ENCODE assay signal across 17 mouse cellular contexts in genomic region chr2:9871798-9872197, GRCm38 (mm10). TPM values are rescaled to one million over a fixed set of nuclear protein-coding genes. Genes with fewer than 3 reads are reported as not detected.
DNase-seq lines count a peak whose midpoint lies in the region; ATAC-seq lines count a peak whose summit lies in the region.
"Had no signal": no experiment of that assay in that cellular context is flagged by ENCODE, and none has a peak within 500 bp of the region (broad histone marks: within the 10 kb centered on the region; RNA-seq: fewer than 3 reads in every experiment).

No protein-coding gene starts in this region.

- H3K9ac ChIP-seq in heart, embryonic 15.5 days, result no peak overlapping the region
- peak overlapping the region; percentile 67 for H3K9ac ChIP-seq in embryonic facial prominence, embryonic 13.5 days
- H3K9ac ChIP-seq: forebrain, embryonic 12.5 days; intestine, embryonic 15.5 days; liver, embryonic 13.5 days had no signal

- DNase-seq in heart, adult 18-20 months, result no peak
- DNase-seq in naive thymus-derived CD4-positive, alpha-beta T cell, adult 2 months (ENCODE audit: low read depth), result peak; percentile 53
- no peak for DNase-seq in left cerebral cortex, adult 8-10 months (ENCODE audit: low spot score in 2 of 2)
- no peak for DNase-seq in frontal cortex, postnatal 10 days (ENCODE audit: low spot score in 2 of 2)
- DNase-seq: cerebellum, adult 8-10 months; layer of hippocampus, adult 9-11 months; liver, embryonic 13.5 days; right cerebral cortex, postnatal 25 days had no signal

- no peaks in the 10 kb centered on the region for H3K9me3 ChIP-seq in heart, embryonic 15.5 days (replicated peaks)
- no peaks in the 10 kb centered on the region for H3K9me3 ChIP-seq in megakaryocyte, embryonic 14.5 days
- no peaks in the 10 kb centered on the region for H3K9me3 ChIP-seq in embryonic facial prominence, embryonic 13.5 days
- H3K9me3 ChIP-seq: forebrain, embryonic 12.5 days; intestine, embryonic 15.5 days; liver, embryonic 13.5 days had no signal

- no peaks in the 10 kb centered on the region for H3K36me3 ChIP-seq in heart, embryonic 15.5 days
- H3K36me3 ChIP-seq in megakaryocyte, embryonic 14.5 days (replicated peaks; ENCODE audit: low read length), result no peaks in the 10 kb centered on the region
- H3K36me3 ChIP-seq in embryonic facial prominence, embryonic 13.5 days, result peaks cover 7% of the 10 kb centered on the region
- H3K36me3 ChIP-seq: forebrain, embryonic 12.5 days; intestine, embryonic 15.5 days; liver, embryonic 13.5 days had no signal

- no peak overlapping the region for H3K4me3 ChIP-seq in heart, embryonic 15.5 days
- H3K4me3 ChIP-seq in megakaryocyte, embryonic 14.5 days (replicated peaks), result peak overlapping the region; percentile 70
- H3K4me3 ChIP-seq in embryonic facial prominence, embryonic 13.5 days, result peak overlapping the region; percentile 54
- H3K4me3 ChIP-seq: forebrain, embryonic 12.5 days; intestine, embryonic 15.5 days; liver, embryonic 13.5 days had no signal

- H3K4me2 ChIP-seq in heart, embryonic 15.5 days, result peak overlapping the region; percentile 30; the same call in 1 of the 2 replicates
- H3K4me2 ChIP-seq in embryonic facial prominence, embryonic 13.5 days, result peak overlapping the region; percentile 90
- H3K4me2 ChIP-seq: intestine, embryonic 15.5 days had no signal

- 40% methylated on average over 6 of the region's 6 CpGs for WGBS in heart, embryonic 15.5 days
- WGBS in embryonic facial prominence, embryonic 13.5 days, result 32% methylated on average over 6 of the region's 6 CpGs

- ATAC-seq in heart, embryonic 15.5 days (replicated peaks; ENCODE audit: insufficient number of reproducible peaks, insufficient read depth, low FRiP score, low read depth), result no peak
- no peak for ATAC-seq in megakaryocyte, adult 5-6 weeks (ENCODE audit: poor library complexity, severe bottlenecking)
- ATAC-seq in embryonic facial prominence, embryonic 13.5 days (ENCODE audit: insufficient number of reproducible peaks, insufficient read depth, low FRiP score, low TSS enrichment, low read depth), result no peak
- ATAC-seq: intestine, embryonic 15.5 days had no signal

- peaks cover 49% of the 10 kb centered on the region for H3K27me3 ChIP-seq in heart, embryonic 15.5 days
- peaks cover 65% of the 10 kb centered on the region for H3K27me3 ChIP-seq in megakaryocyte, embryonic 14.5 days (replicated peaks)
- H3K27me3 ChIP-seq in embryonic facial prominence, embryonic 13.5 days, result peaks cover 60% of the 10 kb centered on the region

- H3K27ac ChIP-seq in heart, embryonic 15.5 days, result no peak overlapping the region; the same call in 1 of the 2 replicates
- no peak overlapping the region; the same call in 1 of the 2 replicates for H3K27ac ChIP-seq in embryonic facial prominence, embryonic 13.5 days
- H3K27ac ChIP-seq: forebrain, embryonic 12.5 days; intestine, embryonic 15.5 days; liver, embryonic 13.5 days had no signal

- H3K4me1 ChIP-seq in heart, embryonic 15.5 days (replicated peaks), result peaks cover 6% of the 10 kb centered on the region; the same call in 1 of the 2 replicates
- H3K4me1 ChIP-seq in megakaryocyte, embryonic 14.5 days, result peaks cover 22% of the 10 kb centered on the region
- H3K4me1 ChIP-seq in embryonic facial prominence, embryonic 13.5 days, result peaks cover 36% of the 10 kb centered on the region

RNA-seq across cellular contexts. Expression of gene 4930412O13Rik, which starts 9.3 kb away (rescaled TPM):
- 0.10 TPM in 1 of 2 replicates, not detected in the other for polyA plus RNA-seq in heart, embryonic 15.5 days (2015; fragmentation: Nextera tagmentation; extraction: Ambion mirVana)
- total RNA-seq in heart, adult 18-20 months (2021), result not detected
- polyA plus RNA-seq in megakaryocyte, embryonic 14.5 days (2012; ENCODE audit: insufficient read depth, low replicate concordance), result not detected in 2 replicates
- total RNA-seq in megakaryocyte, adult 5-6 weeks (2015), result not detected in 2 replicates
- not detected in 2 replicates for total RNA-seq in megakaryocyte, adult 5-6 weeks (2017)
- 1.0 TPM in 1 of 2 replicates, not detected in the other for polyA plus RNA-seq in embryonic facial prominence, embryonic 13.5 days (2015; fragmentation: Nextera tagmentation; extraction: Ambion mirVana)
- total RNA-seq in left cerebral cortex, adult 8-10 months (2022), result not detected
- total RNA-seq: gastrocnemius, adult 18-20 months; left cerebral cortex, postnatal 36 days had no signal
- polyA plus RNA-seq: intestine, embryonic 15.5 days; liver, embryonic 13.5 days; stomach, embryonic 14.5 days had no signal

RNA-seq across cellular contexts. Expression of gene 9230102O04Rik, which starts 17.5 kb away (rescaled TPM):
- not detected in 2 replicates for polyA plus RNA-seq in heart, embryonic 15.5 days (2015; fragmentation: Nextera tagmentation; extraction: Ambion mirVana)
- not detected for total RNA-seq in heart, adult 18-20 months (2021)
- polyA plus RNA-seq in megakaryocyte, embryonic 14.5 days (2012; ENCODE audit: insufficient read depth, low replicate concordance), result not detected in 2 replicates
- not detected in 2 replicates for total RNA-seq in megakaryocyte, adult 5-6 weeks (2015)
- not detected in 2 replicates for total RNA-seq in megakaryocyte, adult 5-6 weeks (2017)
- 0.70 and 0.79 TPM in 2 replicates for polyA plus RNA-seq in embryonic facial prominence, embryonic 13.5 days (2015; fragmentation: Nextera tagmentation; extraction: Ambion mirVana)
- not detected for total RNA-seq in left cerebral cortex, adult 8-10 months (2022)
- total RNA-seq: gastrocnemius, adult 18-20 months; left cerebral cortex, postnatal 36 days had no signal
- polyA plus RNA-seq: intestine, embryonic 15.5 days; liver, embryonic 13.5 days; stomach, embryonic 14.5 days had no signal

RNA-seq across cellular contexts. Expression of gene Gata3, which starts 18.0 kb away (rescaled TPM):
- polyA plus RNA-seq in heart, embryonic 15.5 days (2015; fragmentation: Nextera tagmentation; extraction: Ambion mirVana), result 2.7 and 9.4 TPM in 2 replicates
- total RNA-seq in heart, adult 18-20 months (2021), result 1 to 10 TPM in 1 of 2 experiments, under 1 TPM in 1; 0.62 to 1.0 TPM
- 0.36 TPM in 1 of 2 replicates, not detected in the other for polyA plus RNA-seq in megakaryocyte, embryonic 14.5 days (2012; ENCODE audit: insufficient read depth, low replicate concordance)
- total RNA-seq in megakaryocyte, adult 5-6 weeks (2015), result 0.45 and 0.98 TPM in 2 replicates
- 0.49 and 1.2 TPM in 2 replicates for total RNA-seq in megakaryocyte, adult 5-6 weeks (2017)
- polyA plus RNA-seq in embryonic facial prominence, embryonic 13.5 days (2015; fragmentation: Nextera tagmentation; extraction: Ambion mirVana), result 21.7 and 29.8 TPM in 2 replicates
- total RNA-seq in left cerebral cortex, adult 8-10 months (2022), result 1 to 10 TPM in 1 of 4 experiments, under 1 TPM in 1, not detected in 2; 0.28 to 1.4 TPM
- total RNA-seq: left cerebral cortex, postnatal 36 days had no signal
